Mouse (Mus musculus): ENCODE data around the gene Wdr59. TPM values are rescaled to one million over a fixed set of nuclear protein-coding genes. Genes with fewer than 3 reads are reported as not detected.

The Wdr59 gene
- 3.1 and 3.8 TPM in 2 replicates for polyA plus RNA-seq (2014; fragmentation: Nextera tagmentation; extraction: Ambion mirVana)

DNA sequence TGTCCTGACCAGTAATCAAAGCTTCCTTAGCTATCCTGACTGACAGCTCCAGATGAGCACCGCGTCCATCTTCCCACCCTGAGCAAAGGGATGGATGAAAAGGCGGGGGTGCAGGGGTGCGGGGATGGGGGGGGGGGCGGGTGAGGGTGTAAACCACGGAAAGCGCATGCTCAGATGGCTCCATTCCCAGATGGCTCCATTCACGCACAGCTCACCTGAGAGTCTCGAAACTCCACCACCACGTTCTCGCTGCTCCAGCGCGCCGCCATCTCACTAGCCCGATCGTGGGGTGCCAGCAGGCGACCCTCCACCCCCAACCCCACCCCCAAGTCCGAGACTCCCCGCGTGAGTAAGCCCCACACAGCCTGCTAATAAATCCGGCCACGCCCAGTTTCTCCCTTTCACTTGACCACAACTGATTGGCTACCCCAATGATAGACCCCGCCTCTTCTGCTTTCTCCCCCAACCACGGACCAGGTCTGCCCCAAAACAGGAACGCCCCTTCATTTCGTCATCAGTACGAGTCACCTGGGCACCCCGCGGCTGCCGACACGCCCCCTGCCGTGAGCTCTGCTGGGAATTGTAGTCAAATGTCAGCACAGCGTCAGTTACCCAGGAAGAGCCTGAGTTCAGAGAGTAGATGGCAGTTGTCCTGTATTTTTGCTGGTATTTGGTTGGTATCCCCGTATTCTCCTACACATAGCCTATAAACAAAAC, at the start of gene Wdr59:
Wdr59 (minus strand) TSS at position 380 of the 717 bp plus-strand sequence.
- Histone ChIP-seq H3K36me3 (ENCODE audit: control insufficient read depth, insufficient read depth, low read length) (no peaks in the 10 kb centered on the region), H3K4me1 (ENCODE audit: control insufficient read depth, insufficient read depth, low read length) (0 out of 2 replicates have a peak, but pooled peaks cover 2% of the 10 kb centered on the region), H3K27me3 (ENCODE audit: control insufficient read depth, insufficient read depth, low read length) (no peaks in the 10 kb centered on the region), H3K4me2 (ENCODE audit: low read depth) (peak within 1 kb of the TSS; percentile 52), H3K9me3 (ENCODE audit: control insufficient read depth, low read length) (no peaks in the 10 kb centered on the region), H3K27ac (ENCODE audit: low read depth, low read length) (no peak within 1 kb of the TSS), H3K4me3 (ENCODE audit: low read depth, low read length) (peak within 1 kb of the TSS; percentile 67), H3K9ac (ENCODE audit: low read length) (peak within 1 kb of the TSS; percentile 33)
- DNase-seq (ENCODE audit: low spot score) (peak; percentile 97), ATAC-seq (ENCODE audit: insufficient read depth, low FRiP score, low TSS enrichment) (peak; percentile 97)
- WGBS = under 1% methylated on average over 34 of the region's 34 CpGs

GRCm38 (mm10) chr8:111571661-111572060, 49.8 kb upstream of the Wdr59 start:
- H3K9ac ChIP-seq (ENCODE audit: low read length) = no peak overlapping the region
- 86% methylated on average over 10 of the region's 10 CpGs for WGBS
- DNase-seq (ENCODE audit: low spot score) = no peak
- H3K4me3 ChIP-seq (ENCODE audit: low read depth, low read length) = no peak overlapping the region
- H3K4me1 ChIP-seq (ENCODE audit: control insufficient read depth, insufficient read depth, low read length) = peaks cover 12% of the 10 kb centered on the region
- H3K27ac ChIP-seq (ENCODE audit: low read depth, low read length) = no peak overlapping the region
- H3K9me3 ChIP-seq (ENCODE audit: control insufficient read depth, low read length) = no peaks in the 10 kb centered on the region
- no peaks in the 10 kb centered on the region for H3K36me3 ChIP-seq (ENCODE audit: control insufficient read depth, insufficient read depth, low read length)
- no peak for ATAC-seq (ENCODE audit: insufficient read depth, low FRiP score, low TSS enrichment)
- no peaks in the 10 kb centered on the region for H3K27me3 ChIP-seq (ENCODE audit: control insufficient read depth, insufficient read depth, low read length)
- no peak overlapping the region for H3K4me2 ChIP-seq (ENCODE audit: low read depth)

GRCm38 (mm10) chr8:111570432-111570831, 48.5 kb upstream of the Wdr59 start:
- no peak overlapping the region for H3K4me2 ChIP-seq (ENCODE audit: low read depth)
- peaks cover 12% of the 10 kb centered on the region for H3K4me1 ChIP-seq (ENCODE audit: control insufficient read depth, insufficient read depth, low read length)
- H3K27me3 ChIP-seq (ENCODE audit: control insufficient read depth, insufficient read depth, low read length) = no peaks in the 10 kb centered on the region
- WGBS = 77% methylated on average over 2 of the region's 2 CpGs
- no peak overlapping the region for H3K9ac ChIP-seq (ENCODE audit: low read length)
- no peak overlapping the region for H3K27ac ChIP-seq (ENCODE audit: low read depth, low read length)
- DNase-seq (ENCODE audit: low spot score) (no peak), ATAC-seq (ENCODE audit: insufficient read depth, low FRiP score, low TSS enrichment) (no peak)
- no peaks in the 10 kb centered on the region for H3K9me3 ChIP-seq (ENCODE audit: control insufficient read depth, low read length)
- no peak overlapping the region for H3K4me3 ChIP-seq (ENCODE audit: low read depth, low read length)
- no peaks in the 10 kb centered on the region for H3K36me3 ChIP-seq (ENCODE audit: control insufficient read depth, insufficient read depth, low read length)

GRCm38 (mm10) chr8:111569926-111570325, 48.0 kb upstream of the Wdr59 start:
- WGBS = 90% methylated on average over 4 of the region's 4 CpGs
- H3K27ac ChIP-seq (ENCODE audit: low read depth, low read length) = no peak overlapping the region
- H3K9me3 ChIP-seq (ENCODE audit: control insufficient read depth, low read length) = no peaks in the 10 kb centered on the region
- H3K4me2 ChIP-seq (ENCODE audit: low read depth) = no peak overlapping the region
- ATAC-seq (ENCODE audit: insufficient read depth, low FRiP score, low TSS enrichment) (no peak), DNase-seq (ENCODE audit: low spot score) (no peak)
- H3K36me3 ChIP-seq (ENCODE audit: control insufficient read depth, insufficient read depth, low read length) = no peaks in the 10 kb centered on the region
- peaks cover 12% of the 10 kb centered on the region for H3K4me1 ChIP-seq (ENCODE audit: control insufficient read depth, insufficient read depth, low read length)
- no peak overlapping the region for H3K9ac ChIP-seq (ENCODE audit: low read length)
- no peaks in the 10 kb centered on the region for H3K27me3 ChIP-seq (ENCODE audit: control insufficient read depth, insufficient read depth, low read length)
- H3K4me3 ChIP-seq (ENCODE audit: low read depth, low read length) = no peak overlapping the region

DNA sequence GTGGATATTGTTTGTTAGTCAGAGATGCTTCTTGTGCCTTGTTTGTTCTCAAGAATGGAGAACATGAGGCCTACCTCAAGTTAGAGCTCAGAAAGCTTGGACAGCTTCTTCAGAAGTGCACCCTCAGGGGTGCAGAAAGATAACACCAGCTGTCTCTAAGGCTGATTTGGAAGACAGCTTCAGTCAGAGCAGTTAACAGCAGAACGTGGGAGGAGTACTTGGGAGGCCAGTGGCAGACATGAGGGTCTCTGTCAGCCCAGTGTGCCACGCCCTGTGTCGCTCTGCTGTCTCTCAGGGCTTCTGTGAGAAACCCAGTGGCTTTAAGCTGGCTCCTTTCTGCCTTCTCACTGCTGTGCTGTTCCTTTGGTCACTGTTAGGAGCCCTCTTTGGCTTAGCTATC, 46.1 kb upstream of the Wdr59 start:
- Histone ChIP-seq H3K27me3 (ENCODE audit: control insufficient read depth, insufficient read depth, low read length) (no peaks in the 10 kb centered on the region), H3K9me3 (ENCODE audit: control insufficient read depth, low read length) (no peaks in the 10 kb centered on the region), H3K9ac (ENCODE audit: low read length) (no peak overlapping the region), H3K27ac (ENCODE audit: low read depth, low read length) (no peak overlapping the region), H3K4me2 (ENCODE audit: low read depth) (no peak overlapping the region), H3K4me3 (ENCODE audit: low read depth, low read length) (no peak overlapping the region), H3K36me3 (ENCODE audit: control insufficient read depth, insufficient read depth, low read length) (no peaks in the 10 kb centered on the region), H3K4me1 (ENCODE audit: control insufficient read depth, insufficient read depth, low read length) (peaks cover 12% of the 10 kb centered on the region)
- no peak for ATAC-seq (ENCODE audit: insufficient read depth, low FRiP score, low TSS enrichment)
- no peak for DNase-seq (ENCODE audit: low spot score)
- WGBS = 52% methylated on average over 3 of the region's 3 CpGs

- Histone ChIP-seq H3K27ac (ENCODE audit: low read depth, low read length) (no peak overlapping the region), H3K9me3 (ENCODE audit: control insufficient read depth, low read length) (no peaks in the 10 kb centered on the region), H3K36me3 (ENCODE audit: control insufficient read depth, insufficient read depth, low read length) (no peaks in the 10 kb centered on the region), H3K4me3 (ENCODE audit: low read depth, low read length) (no peak overlapping the region), H3K27me3 (ENCODE audit: control insufficient read depth, insufficient read depth, low read length) (no peaks in the 10 kb centered on the region), H3K4me1 (ENCODE audit: control insufficient read depth, insufficient read depth, low read length) (peaks cover 9% of the 10 kb centered on the region), H3K4me2 (ENCODE audit: low read depth) (no peak overlapping the region), H3K9ac (ENCODE audit: low read length) (no peak overlapping the region)
- ATAC-seq (ENCODE audit: insufficient read depth, low FRiP score, low TSS enrichment) = no peak
- no peak for DNase-seq (ENCODE audit: low spot score)
- 53% methylated on average over 3 of the region's 3 CpGs for WGBS
Observed at GRCm38 (mm10) chr8:111567571-111567970, 45.7 kb upstream of the Wdr59 start.

DNA sequence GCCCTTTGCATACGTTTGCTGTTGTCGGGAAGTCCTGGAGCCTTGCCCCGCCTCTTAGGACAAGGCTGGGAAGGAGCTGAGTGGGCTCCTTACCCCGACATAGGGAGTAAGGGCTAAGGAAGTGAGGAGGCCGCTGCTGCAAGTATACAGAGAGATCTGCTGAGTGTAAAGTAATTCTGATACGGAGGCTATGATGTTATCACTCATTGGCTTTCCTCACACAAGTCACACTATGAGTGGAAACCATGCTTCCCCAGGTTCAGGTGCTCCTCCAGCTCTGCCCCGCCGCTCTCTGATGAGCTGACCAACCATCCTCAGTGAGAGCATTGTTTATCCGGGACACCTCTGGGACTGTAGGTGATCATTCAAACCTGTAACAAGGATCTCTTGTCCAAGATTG, 44.4 kb upstream of the Wdr59 start:
- DNase-seq (ENCODE audit: low spot score) (no peak), ATAC-seq (ENCODE audit: insufficient read depth, low FRiP score, low TSS enrichment) (no peak)
- Histone ChIP-seq H3K9me3 (ENCODE audit: control insufficient read depth, low read length) (no peaks in the 10 kb centered on the region), H3K4me1 (ENCODE audit: control insufficient read depth, insufficient read depth, low read length) (peaks cover 4% of the 10 kb centered on the region; the same call in 1 of the 2 replicates), H3K27ac (ENCODE audit: low read depth, low read length) (no peak overlapping the region), H3K27me3 (ENCODE audit: control insufficient read depth, insufficient read depth, low read length) (no peaks in the 10 kb centered on the region), H3K9ac (ENCODE audit: low read length) (no peak overlapping the region), H3K4me2 (ENCODE audit: low read depth) (no peak overlapping the region), H3K36me3 (ENCODE audit: control insufficient read depth, insufficient read depth, low read length) (no peaks in the 10 kb centered on the region), H3K4me3 (ENCODE audit: low read depth, low read length) (no peak overlapping the region)
- 83% methylated on average over 9 of the region's 9 CpGs for WGBS

GRCm38 (mm10) chr8:111565784-111566191, 43.9 kb upstream of the Wdr59 start:
- Histone ChIP-seq H3K27me3 (ENCODE audit: control insufficient read depth, insufficient read depth, low read length) (no peaks in the 10 kb centered on the region), H3K9me3 (ENCODE audit: control insufficient read depth, low read length) (no peaks in the 10 kb centered on the region), H3K9ac (ENCODE audit: low read length) (no peak overlapping the region), H3K4me1 (ENCODE audit: control insufficient read depth, insufficient read depth, low read length) (peaks cover 4% of the 10 kb centered on the region; the same call in 1 of the 2 replicates), H3K4me3 (ENCODE audit: low read depth, low read length) (no peak overlapping the region), H3K27ac (ENCODE audit: low read depth, low read length) (no peak overlapping the region), H3K4me2 (ENCODE audit: low read depth) (no peak overlapping the region), H3K36me3 (ENCODE audit: control insufficient read depth, insufficient read depth, low read length) (no peaks in the 10 kb centered on the region)
- no peak for DNase-seq (ENCODE audit: low spot score)
- no peak for ATAC-seq (ENCODE audit: insufficient read depth, low FRiP score, low TSS enrichment)
- 56% methylated on average over 5 of the region's 5 CpGs for WGBS

- Histone ChIP-seq H3K27ac (ENCODE audit: low read depth, low read length) (no peak overlapping the region), H3K4me2 (ENCODE audit: low read depth) (no peak overlapping the region), H3K9me3 (ENCODE audit: control insufficient read depth, low read length) (no peaks in the 10 kb centered on the region), H3K4me3 (ENCODE audit: low read depth, low read length) (no peak overlapping the region), H3K9ac (ENCODE audit: low read length) (no peak overlapping the region), H3K36me3 (ENCODE audit: control insufficient read depth, insufficient read depth, low read length) (no peaks in the 10 kb centered on the region), H3K4me1 (ENCODE audit: control insufficient read depth, insufficient read depth, low read length) (peaks cover 4% of the 10 kb centered on the region; the same call in 1 of the 2 replicates), H3K27me3 (ENCODE audit: control insufficient read depth, insufficient read depth, low read length) (no peaks in the 10 kb centered on the region)
- 90% methylated on average over 2 of the region's 2 CpGs for WGBS
- ATAC-seq (ENCODE audit: insufficient read depth, low FRiP score, low TSS enrichment) = no peak
- no peak for DNase-seq (ENCODE audit: low spot score)
Observed at GRCm38 (mm10) chr8:111564093-111564492, 42.2 kb upstream of the Wdr59 start.

Measured in neural tube, embryonic 11.5 days (tissue).